Mouse (Mus musculus) granulocyte monocyte progenitor cell, adult 5-6 weeks (primary cell): ENCODE measurements around the gene Tnip1. TPM values are rescaled to one million over a fixed set of nuclear protein-coding genes. Genes with fewer than 3 reads are reported as not detected.
"Not testable (repeated sequence)": the region's sequence is repeated elsewhere in the genome, so short reads cannot be mapped to it uniquely, and the experiment has no call there.

ENCODE experiments used
- ATAC-seq: replicated peaks from 2 replicates; pipeline ENCODE4 v1.8.0; 2016; ENCODE audit warnings: mild to moderate bottlenecking, moderate TSS enrichment, inconsistent platforms; ENCODE audit not compliant: poor library complexity, severe bottlenecking
- total RNA-seq, 2 experiments: library from RNA; stranded (forward) in 1 of 2; stranded (reverse) in 1 of 2; fragments of 200-712, 200-1000 nt in 1 of 2; fragments of >200 nt in 1 of 2; fragmentation: Nextera tagmentation in 1 of 2; gene quantifications; 2 replicates each; pipeline ENCODE4 v1.2.3; 2014 to 2017

The Tnip1 gene
- total RNA-seq, 2 experiments from 2014 or later, result 27.7 to 28.0 TPM

DNA sequence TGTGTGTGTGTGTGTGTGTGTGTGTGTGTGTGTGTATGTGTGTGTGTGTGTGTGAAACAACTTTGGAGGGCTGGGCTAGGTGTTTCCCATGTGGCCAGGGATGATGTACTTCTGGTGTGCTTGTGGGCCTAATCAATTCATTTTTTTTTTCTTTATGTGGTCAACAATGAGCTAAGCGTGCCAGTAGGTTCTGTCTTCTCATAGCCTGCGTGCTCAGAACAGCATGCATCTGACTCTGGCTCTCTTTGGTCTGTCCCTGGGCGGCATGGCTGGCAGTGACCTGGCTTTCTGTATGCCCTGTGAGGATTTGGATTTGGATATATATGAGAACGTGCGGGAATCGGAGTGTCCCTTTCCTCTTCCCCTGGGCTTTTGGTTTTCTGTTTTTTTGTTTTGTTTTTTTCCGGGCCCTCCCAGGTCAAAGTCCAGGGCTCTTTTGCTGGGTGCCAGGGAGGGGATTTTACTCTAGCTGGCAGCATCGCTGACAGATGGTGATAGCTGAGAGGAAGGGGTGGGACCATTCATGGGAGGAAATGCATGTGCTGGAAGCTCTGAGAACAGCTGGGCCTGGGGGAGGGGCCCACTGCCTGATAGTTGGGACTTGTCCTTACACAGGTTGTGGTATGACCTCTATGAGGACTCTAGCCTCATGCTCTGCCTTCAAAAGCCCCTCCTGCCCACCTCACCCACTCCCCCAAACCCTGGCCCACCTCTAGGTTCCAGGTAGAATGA, 10.9 kb upstream of the Tnip1 start:
- ATAC-seq, result peak; percentile 29

DNA sequence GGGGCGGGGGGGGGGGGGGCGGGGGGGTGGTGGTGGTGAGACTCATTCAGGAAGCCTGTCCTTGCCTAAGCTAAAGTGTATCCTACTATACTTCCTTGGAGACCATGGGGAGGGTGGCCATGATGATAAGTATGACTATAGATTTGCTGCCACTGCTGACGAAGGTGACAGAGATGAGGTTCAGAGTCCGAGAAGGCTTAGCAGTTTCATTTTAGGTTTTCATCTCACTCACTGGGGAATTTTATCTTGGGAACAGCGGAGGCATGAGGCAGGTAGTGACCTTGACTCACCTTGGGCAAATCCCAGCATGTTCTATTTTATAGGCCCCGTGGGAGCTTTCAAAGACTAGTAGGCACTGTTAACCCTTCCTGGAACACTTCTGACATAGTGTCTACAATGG, 10.1 kb upstream of the Tnip1 start:
- no peak for ATAC-seq

DNA sequence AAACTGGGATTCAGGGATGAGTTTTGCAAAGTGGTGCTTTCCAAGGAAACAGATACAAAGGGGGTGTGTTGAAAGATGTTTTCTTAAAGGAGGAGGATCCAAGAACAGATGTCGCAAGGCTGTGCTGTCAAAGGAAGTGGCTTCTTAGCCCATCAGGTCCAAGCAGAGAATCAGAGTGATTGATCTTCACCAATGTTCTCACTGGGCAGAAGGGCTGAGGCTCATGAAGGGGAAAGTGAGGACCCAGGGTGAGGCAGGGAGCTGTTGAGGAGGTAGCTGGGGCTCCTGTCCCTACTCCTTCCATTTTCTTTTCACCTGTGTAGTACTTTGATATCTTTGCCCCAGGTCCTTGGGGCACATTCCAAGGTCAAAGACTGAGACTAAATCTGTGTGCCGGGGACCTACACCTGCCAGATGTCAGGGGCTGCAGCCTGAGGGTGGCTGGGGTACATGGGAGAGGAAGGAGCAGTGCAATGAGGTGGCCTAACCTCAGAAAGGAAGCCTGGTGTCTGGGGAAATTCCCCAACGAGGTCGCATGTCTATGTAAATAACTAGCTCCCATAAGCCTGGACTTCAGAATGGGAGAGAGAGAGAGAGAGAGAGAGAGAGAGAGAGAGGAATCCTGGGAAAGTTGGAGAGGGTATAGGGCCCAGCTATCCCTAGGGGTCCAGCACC, 9.5 kb upstream of the Tnip1 start:
- peak; percentile 64 for ATAC-seq

DNA sequence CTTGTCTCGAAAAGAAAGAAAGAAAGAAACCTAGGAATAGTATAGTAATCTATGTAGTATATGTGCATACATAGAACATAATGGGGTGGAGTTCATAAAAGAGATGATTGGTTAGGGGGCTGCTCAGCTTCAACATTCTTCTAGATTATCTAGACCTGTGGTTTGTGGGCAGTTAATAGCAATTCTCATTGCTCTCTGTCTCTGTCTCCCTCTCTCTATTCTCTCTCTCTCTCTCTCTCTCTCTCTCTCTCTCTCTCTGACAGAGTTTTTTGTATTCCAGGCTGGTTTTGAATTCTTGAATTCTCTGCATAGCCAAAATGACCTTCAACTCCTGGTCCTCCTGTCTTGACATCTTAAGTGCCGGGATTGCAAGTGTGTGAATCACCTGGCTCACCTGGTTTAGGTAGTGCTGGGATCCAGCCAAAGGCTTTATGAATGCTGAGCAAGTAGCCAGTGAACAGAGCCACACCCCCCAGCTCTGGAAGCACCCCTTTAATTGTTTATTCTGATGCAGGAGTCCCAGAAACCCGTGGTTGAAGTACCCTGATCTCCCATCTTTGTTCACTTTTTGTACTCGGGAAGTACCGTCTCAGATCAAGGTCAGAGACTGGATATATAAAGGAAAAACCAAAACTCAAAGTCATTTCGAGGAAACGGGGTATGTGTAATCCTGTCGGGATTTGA, 8.8 kb upstream of the Tnip1 start:
- ATAC-seq, result no peak

DNA sequence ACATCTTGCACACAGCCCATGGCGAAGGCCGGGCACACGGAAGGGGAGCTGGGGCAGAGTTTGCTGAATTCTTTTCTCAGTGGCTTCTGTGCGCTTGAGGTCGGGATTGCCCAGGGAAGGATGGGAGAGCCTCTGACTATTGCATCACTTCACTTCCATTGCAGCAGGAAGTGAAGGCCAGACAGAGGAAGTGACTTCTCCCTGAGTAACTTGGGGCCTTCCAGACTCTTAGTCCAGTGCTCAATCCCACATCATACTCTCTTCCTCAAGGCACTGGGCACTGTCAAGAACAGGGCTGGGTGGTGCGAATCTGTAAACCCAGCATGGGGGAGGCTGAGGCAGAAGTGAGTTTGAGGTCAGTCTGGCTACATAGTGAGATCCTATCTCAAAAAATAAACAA, 2.5 kb upstream of the Tnip1 start:
- peak; percentile 73 for ATAC-seq

DNA sequence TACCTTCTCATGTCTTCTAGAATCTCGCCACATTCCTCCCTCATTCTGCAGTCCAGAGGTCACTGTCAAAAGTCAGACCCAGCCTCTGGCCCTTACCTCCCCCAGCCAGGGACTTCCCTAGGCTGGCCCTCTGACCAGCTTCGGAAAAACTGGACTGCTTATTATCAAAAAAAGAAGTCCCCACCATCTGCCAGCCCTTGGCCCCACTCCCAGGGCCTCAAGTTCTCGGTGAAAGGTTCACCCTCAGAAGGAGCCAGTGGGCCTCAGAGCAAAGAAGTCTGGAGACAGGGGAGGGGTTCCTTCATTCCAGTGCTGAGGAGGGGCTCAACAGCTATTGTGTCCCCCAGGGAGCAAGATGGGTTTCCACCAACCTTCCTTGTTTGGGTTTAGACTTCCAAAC, 796 bp downstream of the Tnip1 start:
- ATAC-seq, result no peak

DNA sequence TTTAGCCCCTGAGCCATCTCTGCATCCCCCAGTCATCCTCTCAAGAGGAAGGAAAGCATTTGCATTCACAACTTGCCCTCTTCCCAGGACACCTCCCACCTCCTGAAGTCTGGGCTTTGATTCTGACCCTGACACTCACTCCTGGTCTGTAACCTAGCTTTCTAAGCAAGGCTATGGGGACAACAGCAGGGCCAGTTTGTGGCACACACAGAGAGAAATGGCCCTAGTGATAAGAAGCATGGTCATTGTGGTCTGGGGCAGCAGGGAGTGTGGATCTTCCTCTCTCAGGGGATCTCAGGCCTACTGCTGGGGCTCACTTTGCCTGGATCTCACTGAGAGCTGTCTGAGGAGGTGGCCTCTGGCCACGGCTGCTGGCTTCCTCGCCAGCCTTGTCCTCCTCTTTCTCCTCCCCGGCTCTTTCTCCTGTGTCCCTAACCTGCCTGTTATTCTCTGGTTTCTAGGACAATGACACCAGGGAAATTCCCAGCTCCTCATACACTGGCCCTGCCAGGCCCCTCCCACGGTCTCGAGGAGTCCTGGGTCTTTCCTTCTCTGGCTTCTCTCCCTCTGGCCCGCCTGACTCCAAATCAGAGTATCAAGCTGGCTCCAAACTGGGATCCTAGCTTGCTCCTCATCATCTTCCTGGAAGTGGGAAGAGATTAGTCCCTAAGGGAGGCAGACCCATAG, 1.4 kb downstream of the Tnip1 start:
- ATAC-seq, result peak; percentile 11; the same call in 1 of the 2 replicates

DNA sequence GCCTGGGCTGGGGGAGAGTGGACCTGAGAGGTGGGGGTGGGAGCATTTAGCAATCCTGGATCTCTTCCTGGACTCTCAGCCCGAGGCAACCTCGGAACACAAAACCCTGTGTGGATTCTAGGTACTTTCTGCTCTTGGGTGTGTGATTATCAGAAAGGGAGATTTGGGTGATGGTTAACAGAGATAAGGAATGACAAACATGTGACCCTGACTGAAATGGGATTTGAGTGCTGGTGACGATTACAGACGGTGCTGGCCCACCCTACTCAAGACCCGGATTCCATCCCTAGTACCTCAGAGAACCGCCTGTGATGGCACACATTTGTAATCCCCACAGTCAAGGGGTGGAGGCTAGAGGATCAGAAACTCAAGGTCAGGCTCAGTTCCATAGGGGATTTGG, 2.5 kb downstream of the Tnip1 start:
- no peak for ATAC-seq

DNA sequence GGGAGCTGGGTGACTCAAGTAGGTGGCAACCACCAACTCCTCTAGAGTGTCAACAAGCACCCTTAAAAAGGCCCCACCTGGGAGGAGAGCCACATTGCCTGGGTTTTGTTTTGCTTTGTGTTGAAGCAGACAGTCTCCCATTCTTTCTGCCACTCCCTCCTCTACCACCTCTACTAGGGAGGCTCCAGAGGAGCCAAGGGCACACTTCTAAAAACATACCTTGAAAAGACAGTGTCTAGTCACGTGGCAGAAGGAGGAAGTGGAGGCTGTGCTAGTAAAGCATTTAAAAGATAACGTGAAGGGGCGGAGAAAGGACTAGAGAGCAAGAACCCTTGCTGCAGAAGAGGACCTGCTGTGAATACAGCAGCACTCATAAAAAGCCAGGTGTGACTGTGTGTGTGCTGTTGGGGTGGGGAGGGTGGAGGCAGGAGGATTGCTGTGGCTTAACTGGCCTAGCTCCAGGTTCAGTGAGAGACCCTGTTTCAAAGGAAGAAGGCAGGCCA, 4.1 kb downstream of the Tnip1 start:
- ATAC-seq, result no peak

DNA sequence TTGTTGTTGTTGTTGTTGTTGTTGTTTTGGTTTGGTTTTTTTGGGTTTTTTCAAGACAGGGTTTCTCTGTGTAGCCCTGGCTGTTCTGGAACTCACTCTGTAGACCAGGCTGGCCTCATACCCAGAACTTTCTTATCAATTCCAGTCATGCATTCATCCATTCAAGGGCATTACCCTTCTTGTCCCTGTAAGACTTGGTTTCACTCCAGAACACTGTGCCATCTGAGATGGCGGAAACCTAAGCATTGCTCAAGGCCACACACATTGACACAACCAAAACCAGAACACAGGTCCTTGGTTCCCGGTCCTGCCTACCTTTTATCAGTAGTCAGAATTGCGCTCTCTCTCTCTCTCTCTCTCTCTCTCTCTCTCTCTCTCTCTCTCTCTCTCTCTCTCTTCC, 5.0 kb downstream of the Tnip1 start:
- not testable (repeated sequence) for ATAC-seq

DNA sequence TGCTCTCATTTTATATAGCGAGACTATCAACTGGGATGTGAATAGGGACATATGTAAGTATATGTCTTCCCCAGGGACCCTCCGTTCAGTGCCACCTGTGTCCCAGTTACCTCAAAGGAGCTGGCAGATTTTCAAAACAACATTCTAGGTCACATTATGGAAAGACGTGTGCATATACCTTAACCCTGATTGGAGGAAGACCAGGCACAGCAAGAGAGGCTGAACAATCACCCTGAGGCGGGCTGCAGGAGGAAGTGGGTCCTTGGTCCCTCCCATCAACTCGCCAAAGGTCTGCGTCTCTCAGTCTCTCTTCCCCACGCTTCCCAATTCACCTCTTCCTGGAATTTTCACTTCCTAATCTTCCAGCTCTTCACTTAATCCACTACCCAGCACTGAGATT, 5.8 kb downstream of the Tnip1 start:
- ATAC-seq, result peak; percentile 54

DNA sequence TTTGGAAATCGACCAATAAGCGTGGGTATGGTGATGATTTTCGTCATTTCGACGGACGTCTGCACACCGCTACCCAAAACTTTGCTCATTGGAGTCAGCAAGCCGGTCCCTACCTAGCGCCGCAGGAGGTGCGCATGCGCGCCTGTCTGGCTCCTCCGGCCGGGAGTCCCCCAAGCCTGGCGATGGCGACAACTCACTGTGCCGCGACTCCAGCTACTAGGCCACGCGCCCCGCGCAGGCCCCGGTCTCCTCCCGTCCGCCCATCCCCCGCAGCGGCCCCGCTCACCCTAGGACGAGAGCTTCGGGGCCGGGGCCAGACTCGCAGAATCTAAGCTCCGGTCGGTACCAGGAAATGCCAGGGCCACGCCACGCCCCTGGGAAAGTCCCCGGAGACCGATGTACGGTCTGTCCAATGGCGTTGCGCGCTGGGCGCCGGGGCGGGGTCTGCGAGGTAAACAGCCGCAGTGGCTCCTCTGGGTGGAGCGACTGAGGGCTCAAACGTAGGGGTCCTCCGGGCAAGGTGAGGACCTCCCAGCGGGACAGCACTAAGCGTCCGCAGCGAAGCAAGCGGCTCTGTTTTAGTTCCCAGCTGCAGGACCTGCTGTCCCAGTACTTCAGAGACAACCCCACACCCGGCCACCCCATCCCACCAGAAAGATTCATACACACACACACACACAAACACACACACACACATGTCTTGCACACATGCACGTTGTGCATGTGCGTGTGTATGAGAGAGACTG, 6.8 kb downstream of the Tnip1 start:
- ATAC-seq, result peak; percentile 88

DNA sequence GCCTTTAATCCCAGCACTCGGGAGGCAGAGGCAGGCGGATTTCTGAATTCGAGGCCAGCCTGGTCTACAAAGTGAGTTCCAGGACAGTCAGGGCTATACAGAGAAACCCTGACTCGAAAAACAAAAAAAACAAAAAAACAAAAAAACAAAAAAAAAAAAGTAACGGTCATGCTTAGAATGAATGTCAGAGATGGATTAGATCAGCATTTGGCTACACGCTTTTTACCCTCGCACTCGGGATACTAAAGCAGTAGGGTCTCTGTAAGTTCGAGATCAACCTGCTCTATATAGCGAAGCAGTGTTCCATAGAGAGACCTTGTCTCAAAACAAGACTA, 7.3 kb downstream of the Tnip1 start:
- not testable (repeated sequence) for ATAC-seq

DNA sequence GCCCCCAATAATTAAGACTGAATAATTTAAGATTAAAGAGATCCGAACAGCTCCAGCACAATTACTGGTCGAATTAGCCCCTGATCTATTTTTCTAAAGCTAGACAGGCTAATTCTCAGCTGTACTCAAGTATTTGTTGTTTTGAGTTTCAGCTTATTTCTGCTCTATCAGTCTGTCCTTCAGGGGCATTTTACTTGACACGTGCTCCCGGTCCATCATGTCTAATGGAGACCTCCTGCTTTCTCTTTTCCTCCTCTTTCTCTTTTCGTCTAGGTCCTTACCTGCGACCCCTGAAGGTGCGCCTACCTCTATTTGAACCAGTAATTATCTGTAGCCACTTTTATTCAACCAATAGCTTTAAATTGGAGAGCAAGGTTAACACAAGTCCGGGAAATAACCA, 8.0 kb downstream of the Tnip1 start:
- no peak for ATAC-seq

DNA sequence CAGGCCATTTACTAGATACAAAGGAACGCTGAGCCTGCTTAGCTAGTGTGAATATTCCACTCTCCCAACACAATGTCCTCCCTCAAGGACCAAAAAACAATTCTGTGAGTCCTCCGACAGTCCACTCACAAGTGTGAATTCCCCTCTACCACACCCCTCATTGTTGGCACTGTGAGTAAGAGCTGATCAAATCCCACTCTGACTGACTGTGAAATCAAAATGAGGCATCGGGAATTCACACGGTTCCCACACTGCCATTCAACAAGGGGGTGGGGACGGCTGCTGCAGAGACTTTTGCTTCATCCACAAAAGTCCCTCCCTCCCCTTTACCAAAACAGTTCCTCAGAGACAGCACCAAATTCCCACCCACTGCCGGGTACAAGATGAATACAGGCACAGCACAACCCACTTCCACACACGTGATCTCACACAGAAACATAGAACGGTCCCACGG, 8.7 kb downstream of the Tnip1 start:
- no peak for ATAC-seq

DNA sequence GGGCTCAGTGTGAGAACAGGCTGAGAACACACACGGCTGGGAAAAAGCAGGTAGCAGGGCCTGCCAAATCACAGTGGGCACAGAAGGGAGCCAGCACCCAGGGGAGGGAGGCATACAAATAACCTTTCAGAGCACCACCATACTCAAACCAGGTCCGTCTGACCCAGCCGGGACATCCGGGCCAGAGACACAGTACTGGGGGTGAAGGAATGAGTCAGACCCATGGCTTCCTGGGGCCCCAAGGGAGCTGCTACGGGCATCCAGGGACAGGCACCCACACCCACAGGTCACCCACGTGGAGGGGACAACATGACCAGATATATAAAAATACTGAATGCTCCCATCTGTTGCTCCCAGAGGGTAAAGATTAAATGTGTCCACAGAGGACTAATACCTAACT, 10.1 kb downstream of the Tnip1 start:
- ATAC-seq, result no peak

DNA sequence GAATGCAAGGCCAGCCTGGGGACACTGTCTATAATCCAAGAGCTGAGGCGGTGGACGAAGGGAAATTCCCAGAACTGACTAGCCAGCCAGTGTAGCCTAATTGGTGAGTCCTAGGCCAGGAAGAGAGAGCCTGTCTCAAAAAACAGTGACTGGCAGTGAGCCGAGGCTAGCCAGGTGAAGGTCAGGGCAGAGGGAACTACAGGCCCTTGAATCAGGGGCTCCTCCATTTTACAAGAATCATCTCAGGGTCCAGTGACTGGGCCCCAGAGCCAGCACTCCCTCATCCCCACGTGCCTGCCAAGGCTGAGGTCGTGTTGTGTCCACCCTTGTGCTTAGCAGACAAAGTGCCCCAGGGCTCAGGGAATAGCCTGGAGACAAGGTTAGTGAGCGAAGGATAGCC, 12.0 kb downstream of the Tnip1 start:
- no peak for ATAC-seq

DNA sequence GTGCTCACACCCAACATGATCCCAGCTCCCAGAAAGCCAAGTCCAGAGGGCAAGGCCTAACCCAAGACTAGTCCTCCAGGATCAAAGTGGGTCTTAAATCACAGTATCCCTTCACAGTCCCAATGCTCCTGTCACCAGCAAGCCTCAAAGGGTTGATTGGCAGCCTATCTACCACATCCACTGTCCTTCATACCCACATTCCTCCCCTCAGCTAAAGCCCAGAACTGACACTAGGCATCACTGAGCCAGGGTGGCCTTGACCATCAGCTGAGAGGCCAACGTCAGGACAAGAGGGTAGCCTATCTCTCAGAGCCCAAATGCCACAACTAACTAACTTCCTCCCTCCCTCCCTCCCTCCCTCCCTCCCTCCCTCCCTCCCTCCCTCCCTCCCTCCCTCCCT, 13.0 kb downstream of the Tnip1 start:
- no peak for ATAC-seq

DNA sequence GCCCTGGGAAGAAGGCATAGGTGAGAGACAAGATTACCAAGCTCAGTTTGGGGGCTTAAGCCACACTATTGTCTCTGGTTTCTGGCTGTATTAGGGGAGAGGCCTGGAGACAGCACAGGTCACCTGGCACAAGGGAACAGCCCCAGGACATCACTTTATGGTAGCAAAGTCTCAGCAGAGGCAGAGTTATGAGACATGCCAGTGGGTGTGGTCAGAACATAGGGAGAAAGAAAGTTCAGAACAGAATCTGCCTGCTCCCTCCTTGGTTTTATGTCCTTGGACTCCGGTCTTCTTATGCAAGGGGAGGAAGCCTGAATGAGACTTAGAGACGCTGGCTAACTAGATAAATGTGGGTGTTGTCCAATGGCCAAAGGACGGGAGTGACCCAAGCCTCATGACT, 18.0 kb downstream of the Tnip1 start:
- ATAC-seq, result no peak

DNA sequence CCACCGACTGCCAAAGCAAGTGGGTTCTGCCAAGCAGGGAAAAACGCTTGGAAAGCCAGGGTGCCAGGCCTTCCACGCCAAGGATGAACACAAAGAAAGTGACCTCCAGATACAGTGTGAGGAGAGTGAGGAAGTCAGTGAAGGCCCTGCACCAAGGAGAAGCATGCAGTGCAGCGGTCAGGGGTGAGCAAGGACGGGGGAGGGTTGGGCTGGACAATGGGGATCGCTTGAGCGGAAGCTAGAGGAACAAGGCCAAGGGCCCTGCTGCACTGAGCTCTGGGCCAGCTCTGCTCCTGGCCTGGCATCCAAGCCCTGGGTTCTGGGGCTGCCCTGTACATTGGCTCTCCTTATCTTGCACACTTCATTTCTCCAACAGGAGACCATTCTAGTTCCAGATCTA, 22.7 kb downstream of the Tnip1 start:
- no peak for ATAC-seq
